Mouse (Mus musculus) skeletal muscle tissue, postnatal 0 days (tissue): ENCODE data around the gene Tmprss11a. TPM values are rescaled to one million over a fixed set of nuclear protein-coding genes. Genes with fewer than 3 reads are reported as not detected.

Experiments used
- polyA plus RNA-seq: library from polyadenylated mRNA; unstranded; fragments of >200 nt; fragmentation: Nextera tagmentation; extraction: Ambion mirVana; gene quantifications from 2 replicates; pipeline ENCODE4 v1.2.1, GENCODE M21; 2015

Tmprss11a gene
- polyA plus RNA-seq = not detected in 2 replicates

GRCm38 (mm10) chr5:86468890-86469289 lies at the start of gene Tmprss11a:
TSS of gene Tmprss11a (minus strand) at chr5:86468990.

GRCm38 (mm10) chr5:86518500-86518899 lies 49.7 kb upstream of the Tmprss11a start, which contains the start of gene Tmprss11g:
TSS of gene Tmprss11g (minus strand) at chr5:86518600.

GRCm38 (mm10) chr5:86373320-86373719 lies 95.5 kb downstream of the Tmprss11a start, which contains the start of gene Tmprss11d:
TSS of gene Tmprss11d (minus strand) at chr5:86373420.

Other genes starting within 250 kb of the Tmprss11a start
- not detected in 2 replicates for gene Tmprss11c, start 179.7 kb downstream of the Tmprss11a start, polyA plus RNA-seq
- gene Tmprss11d, start 95.6 kb downstream of the Tmprss11a start, polyA plus RNA-seq = not detected in 2 replicates
- not detected in 2 replicates for gene Tmprss11g, start 49.6 kb upstream of the Tmprss11a start, polyA plus RNA-seq
- 0.34 TPM in 1 of 2 replicates, not detected in the other for gene Tmprss11f, start 163.4 kb upstream of the Tmprss11a start, polyA plus RNA-seq
- not detected in 2 replicates for gene Tmprss11b, start 207.4 kb upstream of the Tmprss11a start, polyA plus RNA-seq